Mouse (Mus musculus): Measurements from ENCODE around the gene Prss34. TPM values are rescaled to one million over a fixed set of nuclear protein-coding genes. Genes with fewer than 3 reads are reported as not detected.

The Prss34 gene
- polyA plus RNA-seq, 1 experiment from 2014 or later = not detected

- Histone ChIP-seq H3K4me2 (ENCODE audit: low read depth, low read length) (no peak overlapping the region), H3K36me3 (replicated peaks; ENCODE audit: control insufficient read depth, insufficient read depth, low read depth, low read length) (no peaks in the 10 kb centered on the region), H3K9ac (replicated peaks; ENCODE audit: low read length) (no peak overlapping the region), H3K4me3 (ENCODE audit: low read depth, low read length) (no peak overlapping the region), H3K27me3 (ENCODE audit: control insufficient read depth, insufficient read depth, low read length) (no peaks in the 10 kb centered on the region), H3K9me3 (replicated peaks; ENCODE audit: control insufficient read depth, low read length) (no peaks in the 10 kb centered on the region), H3K27ac (replicated peaks; ENCODE audit: low read depth, low read length) (no peak overlapping the region), H3K4me1 (ENCODE audit: control insufficient read depth, insufficient read depth, low read length) (no peaks in the 10 kb centered on the region)
- ATAC-seq (replicated peaks; ENCODE audit: insufficient number of reproducible peaks, low FRiP score, low TSS enrichment, low read depth) (no peak), DNase-seq (ENCODE audit: low spot score) (no peak)
- WGBS = 27% methylated on average over 2 of the region's 2 CpGs
Measured at GRCm38 (mm10) chr17:25322930-25323329, 24.7 kb downstream of the Prss34 start.

- Histone ChIP-seq H3K4me2 (ENCODE audit: low read depth, low read length) (no peak overlapping the region), H3K27ac (replicated peaks; ENCODE audit: low read depth, low read length) (no peak overlapping the region), H3K4me3 (ENCODE audit: low read depth, low read length) (no peak overlapping the region), H3K4me1 (ENCODE audit: control insufficient read depth, insufficient read depth, low read length) (no peaks in the 10 kb centered on the region), H3K9ac (replicated peaks; ENCODE audit: low read length) (no peak overlapping the region; the same call in 1 of the 2 replicates), H3K27me3 (ENCODE audit: control insufficient read depth, insufficient read depth, low read length) (no peaks in the 10 kb centered on the region), H3K9me3 (replicated peaks; ENCODE audit: control insufficient read depth, low read length) (no peaks in the 10 kb centered on the region), H3K36me3 (replicated peaks; ENCODE audit: control insufficient read depth, insufficient read depth, low read depth, low read length) (no peaks in the 10 kb centered on the region)
- 74% methylated on average over 9 of the region's 9 CpGs for WGBS
- ATAC-seq (replicated peaks; ENCODE audit: insufficient number of reproducible peaks, low FRiP score, low TSS enrichment, low read depth) (no peak), DNase-seq (ENCODE audit: low spot score) (no peak)
Measured at GRCm38 (mm10) chr17:25332321-25332720, 34.1 kb downstream of the Prss34 start.

- H3K27ac ChIP-seq (replicated peaks; ENCODE audit: low read depth, low read length) = no peak overlapping the region
- no peak overlapping the region for H3K4me2 ChIP-seq (ENCODE audit: low read depth, low read length)
- H3K4me1 ChIP-seq (ENCODE audit: control insufficient read depth, insufficient read depth, low read length) = no peaks in the 10 kb centered on the region
- no peak overlapping the region for H3K9ac ChIP-seq (replicated peaks; ENCODE audit: low read length)
- H3K9me3 ChIP-seq (replicated peaks; ENCODE audit: control insufficient read depth, low read length) = no peaks in the 10 kb centered on the region
- H3K27me3 ChIP-seq (ENCODE audit: control insufficient read depth, insufficient read depth, low read length) = no peaks in the 10 kb centered on the region
- no peak overlapping the region for H3K4me3 ChIP-seq (ENCODE audit: low read depth, low read length)
- WGBS = under 1% methylated on average over 8 of the region's 8 CpGs
- peak; percentile 89 for DNase-seq (ENCODE audit: low spot score)
- no peaks in the 10 kb centered on the region for H3K36me3 ChIP-seq (replicated peaks; ENCODE audit: control insufficient read depth, insufficient read depth, low read depth, low read length)
- no peak for ATAC-seq (replicated peaks; ENCODE audit: insufficient number of reproducible peaks, low FRiP score, low TSS enrichment, low read depth)
Measured at GRCm38 (mm10) chr17:25333943-25334342, 35.7 kb downstream of the Prss34 start.

- no peaks in the 10 kb centered on the region for H3K9me3 ChIP-seq (replicated peaks; ENCODE audit: control insufficient read depth, low read length)
- WGBS = 80% methylated on average over 4 of the region's 4 CpGs
- H3K4me2 ChIP-seq (ENCODE audit: low read depth, low read length) = no peak overlapping the region
- no peaks in the 10 kb centered on the region for H3K27me3 ChIP-seq (ENCODE audit: control insufficient read depth, insufficient read depth, low read length)
- no peak overlapping the region for H3K4me3 ChIP-seq (ENCODE audit: low read depth, low read length)
- H3K4me1 ChIP-seq (ENCODE audit: control insufficient read depth, insufficient read depth, low read length) = no peaks in the 10 kb centered on the region
- DNase-seq (ENCODE audit: low spot score) (no peak), ATAC-seq (replicated peaks; ENCODE audit: insufficient number of reproducible peaks, low FRiP score, low TSS enrichment, low read depth) (no peak)
- no peaks in the 10 kb centered on the region for H3K36me3 ChIP-seq (replicated peaks; ENCODE audit: control insufficient read depth, insufficient read depth, low read depth, low read length)
- no peak overlapping the region for H3K9ac ChIP-seq (replicated peaks; ENCODE audit: low read length)
- no peak overlapping the region for H3K27ac ChIP-seq (replicated peaks; ENCODE audit: low read depth, low read length)
Measured at GRCm38 (mm10) chr17:25338218-25338617, 40.0 kb downstream of the Prss34 start.

- DNase-seq (ENCODE audit: low spot score) = no peak
- no peaks in the 10 kb centered on the region for H3K36me3 ChIP-seq (replicated peaks; ENCODE audit: control insufficient read depth, insufficient read depth, low read depth, low read length)
- H3K4me2 ChIP-seq (ENCODE audit: low read depth, low read length) = no peak overlapping the region
- H3K4me1 ChIP-seq (ENCODE audit: control insufficient read depth, insufficient read depth, low read length) = no peaks in the 10 kb centered on the region
- ATAC-seq (replicated peaks; ENCODE audit: insufficient number of reproducible peaks, low FRiP score, low TSS enrichment, low read depth) = no peak
- H3K27ac ChIP-seq (replicated peaks; ENCODE audit: low read depth, low read length) = no peak overlapping the region
- H3K4me3 ChIP-seq (ENCODE audit: low read depth, low read length) = no peak overlapping the region
- 88% methylated on average over 6 of the region's 6 CpGs for WGBS
- no peaks in the 10 kb centered on the region for H3K27me3 ChIP-seq (ENCODE audit: control insufficient read depth, insufficient read depth, low read length)
- no peak overlapping the region for H3K9ac ChIP-seq (replicated peaks; ENCODE audit: low read length)
- no peaks in the 10 kb centered on the region for H3K9me3 ChIP-seq (replicated peaks; ENCODE audit: control insufficient read depth, low read length)
Measured at GRCm38 (mm10) chr17:25340003-25340402, 41.8 kb downstream of the Prss34 start.

- Histone ChIP-seq H3K27me3 (ENCODE audit: control insufficient read depth, insufficient read depth, low read length) (no peaks in the 10 kb centered on the region), H3K4me3 (ENCODE audit: low read depth, low read length) (no peak overlapping the region), H3K27ac (replicated peaks; ENCODE audit: low read depth, low read length) (no peak overlapping the region), H3K4me2 (ENCODE audit: low read depth, low read length) (no peak overlapping the region), H3K9ac (replicated peaks; ENCODE audit: low read length) (no peak overlapping the region), H3K9me3 (replicated peaks; ENCODE audit: control insufficient read depth, low read length) (no peaks in the 10 kb centered on the region), H3K4me1 (ENCODE audit: control insufficient read depth, insufficient read depth, low read length) (no peaks in the 10 kb centered on the region), H3K36me3 (replicated peaks; ENCODE audit: control insufficient read depth, insufficient read depth, low read depth, low read length) (no peaks in the 10 kb centered on the region)
- no peak for ATAC-seq (replicated peaks; ENCODE audit: insufficient number of reproducible peaks, low FRiP score, low TSS enrichment, low read depth)
- DNase-seq (ENCODE audit: low spot score) = no peak
- 56% methylated on average over 3 of the region's 3 CpGs for WGBS
Measured at GRCm38 (mm10) chr17:25341490-25341889, 43.3 kb downstream of the Prss34 start.

GRCm38 (mm10) chr17:25345462-25345861, 47.3 kb downstream of the Prss34 start, which contains the start of gene Tpsab1:
Gene Tpsab1 (minus strand): TSS chr17:25345562.
- 83% methylated on average over 4 of the region's 4 CpGs for WGBS

More at GRCm38 (mm10) chr17:25345462-25345861, 47.3 kb downstream of the Prss34 start, which contains the start of gene Tpsab1:
- Histone ChIP-seq H3K4me1 (ENCODE audit: control insufficient read depth, insufficient read depth, low read length) (no peaks in the 10 kb centered on the region), H3K4me3 (ENCODE audit: low read depth, low read length) (no peak within 1 kb of the TSS), H3K9ac (replicated peaks; ENCODE audit: low read length) (no peak within 1 kb of the TSS), H3K36me3 (replicated peaks; ENCODE audit: control insufficient read depth, insufficient read depth, low read depth, low read length) (no peaks in the 10 kb centered on the region), H3K9me3 (replicated peaks; ENCODE audit: control insufficient read depth, low read length) (no peaks in the 10 kb centered on the region), H3K4me2 (ENCODE audit: low read depth, low read length) (no peak within 1 kb of the TSS), H3K27ac (replicated peaks; ENCODE audit: low read depth, low read length) (no peak within 1 kb of the TSS), H3K27me3 (ENCODE audit: control insufficient read depth, insufficient read depth, low read length) (no peaks in the 10 kb centered on the region)
- no peak for DNase-seq (ENCODE audit: low spot score)
- ATAC-seq (replicated peaks; ENCODE audit: insufficient number of reproducible peaks, low FRiP score, low TSS enrichment, low read depth) = no peak

Measured in embryonic facial prominence, embryonic 11.5 days (tissue).